Mouse (Mus musculus): ENCODE results near the gene Pif1. TPM values are rescaled to one million over a fixed set of nuclear protein-coding genes. Genes with fewer than 3 reads are reported as not detected.
A peak's percentile ranks its signal among the peaks of the same experiment; 100 is the strongest.

The Pif1 gene
- total RNA-seq, 2 experiments from 2014 or later = not detected

DNA sequence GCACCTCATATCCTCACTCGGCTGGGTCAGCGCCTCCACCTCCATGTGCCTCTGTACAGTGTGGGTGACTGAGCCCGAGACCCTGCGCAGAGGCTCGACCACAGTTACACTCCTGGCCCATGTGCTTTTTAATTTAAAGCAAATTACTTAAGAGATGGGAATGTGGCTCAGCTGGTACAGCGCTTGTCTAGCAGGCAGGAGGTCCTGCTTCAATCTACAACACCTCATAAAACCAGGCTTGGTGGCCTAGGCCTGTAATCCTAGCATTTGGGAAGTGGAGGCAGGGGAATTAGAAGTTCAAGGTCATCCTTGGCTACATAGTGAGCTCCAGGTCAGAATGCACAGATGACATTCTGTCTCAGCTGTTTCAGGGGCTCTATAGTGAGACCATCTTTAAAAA, 28.2 kb upstream of the Pif1 start:
- DNase-seq (ENCODE audit: low spot score in 2 of 2) = no peak

- DNase-seq (ENCODE audit: low spot score in 2 of 2) = peak in 1 of 2 experiments; percentile 34
These were observed 25.9 kb upstream of the Pif1 start for GRCm38 (mm10) chr9:65561016-65561415.

- peak in 1 of 2 experiments; percentile 38 for DNase-seq (ENCODE audit: low spot score in 2 of 2)
These were observed 24.9 kb upstream of the Pif1 start for GRCm38 (mm10) chr9:65562081-65562506.

DNA sequence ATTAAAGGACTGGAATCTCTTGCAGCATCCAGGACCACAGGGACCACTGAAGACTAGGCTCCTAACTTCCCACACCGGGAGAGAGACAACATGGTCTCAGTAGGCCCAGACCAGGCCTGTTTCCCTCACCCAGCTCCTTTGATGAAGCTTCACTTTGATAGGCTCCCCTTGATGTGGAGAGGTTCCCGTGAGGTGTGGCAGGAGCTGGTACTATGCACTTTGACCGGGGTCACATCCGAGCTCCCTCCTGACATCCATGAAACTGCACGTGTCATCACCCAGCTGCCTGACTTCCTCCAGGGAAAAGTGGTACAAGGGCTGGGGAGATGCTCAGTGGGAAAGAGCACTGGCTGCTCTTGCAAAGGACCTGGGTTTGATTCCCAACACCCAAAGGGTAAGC, 23.9 kb upstream of the Pif1 start:
- DNase-seq (ENCODE audit: low spot score in 2 of 2) = no peak

DNA sequence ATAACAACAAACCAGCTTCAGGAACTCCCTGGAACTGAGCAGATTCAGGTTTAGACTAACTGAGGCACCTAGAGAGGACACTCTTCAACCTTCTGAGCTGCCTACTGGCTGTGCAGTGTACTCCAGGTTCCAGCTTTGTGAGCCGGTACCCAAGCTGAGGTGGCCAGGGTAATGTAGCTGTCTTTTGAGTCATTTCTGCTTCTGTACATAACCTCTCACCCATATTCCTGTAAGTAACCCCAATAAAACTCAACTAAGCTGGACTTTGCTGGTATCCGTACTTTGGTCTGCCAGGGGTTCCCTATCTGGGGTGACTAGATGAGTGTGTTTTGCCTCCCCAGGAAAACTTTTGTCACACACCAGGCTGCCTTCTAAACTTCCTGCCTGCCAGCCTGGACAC, 22.3 kb upstream of the Pif1 start:
- DNase-seq (ENCODE audit: low spot score in 2 of 2) = no peak

- DNase-seq (ENCODE audit: low spot score in 2 of 2) = no peak
These were observed 18.2 kb upstream of the Pif1 start for GRCm38 (mm10) chr9:65568787-65569186.

- no peak for DNase-seq (ENCODE audit: low spot score in 2 of 2)
These were observed 17.4 kb upstream of the Pif1 start for GRCm38 (mm10) chr9:65569491-65569971.

GRCm38 (mm10) chr9:65572837-65573236, 14.1 kb upstream of the Pif1 start:
- DNase-seq (ENCODE audit: low spot score in 2 of 2) = no peak

GRCm38 (mm10) chr9:65574513-65575392, 12.2 kb upstream of the Pif1 start:
- DNase-seq (ENCODE audit: low spot score in 2 of 2) = no peak

DNA sequence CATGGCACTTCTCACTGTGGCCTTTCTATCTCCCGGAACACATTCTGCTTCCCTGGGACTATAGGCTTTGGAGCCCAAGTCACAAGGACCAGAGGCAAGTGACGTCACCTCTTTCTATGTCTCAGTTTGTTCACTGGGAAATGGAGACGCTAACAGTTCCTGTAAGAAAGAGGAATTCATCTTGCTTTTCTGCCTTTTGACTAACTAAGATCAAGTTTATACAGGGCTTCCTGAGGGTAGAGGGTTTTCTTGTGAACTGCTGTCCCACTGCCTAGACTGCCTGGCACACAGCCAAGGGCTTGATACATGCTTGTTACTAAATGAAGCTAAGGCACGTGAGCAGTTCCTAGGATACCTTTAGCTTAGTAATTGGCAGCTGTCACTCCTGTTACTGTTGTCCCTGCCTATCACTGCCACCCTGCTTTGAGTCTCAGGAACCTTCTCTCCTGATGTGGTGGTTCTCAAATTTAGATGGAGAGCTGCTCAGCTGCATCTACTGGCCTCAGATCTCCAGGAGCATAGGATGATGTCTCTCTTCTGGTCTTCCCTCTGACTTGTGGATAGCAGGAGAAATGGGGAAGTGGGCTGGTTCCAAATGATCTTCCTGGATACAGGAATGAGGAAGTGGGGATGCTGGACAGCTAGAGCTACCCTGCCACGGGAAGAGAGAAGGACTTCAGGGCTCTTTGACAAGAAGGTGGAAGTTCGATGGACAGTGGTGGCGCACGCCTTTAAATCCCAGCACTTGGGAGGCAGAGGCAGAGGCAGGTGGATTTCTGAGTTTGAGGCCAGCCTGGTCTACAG, 11.4 kb upstream of the Pif1 start:
- peak in 1 of 2 experiments; percentile 50 for DNase-seq (ENCODE audit: low spot score in 2 of 2)

DNA sequence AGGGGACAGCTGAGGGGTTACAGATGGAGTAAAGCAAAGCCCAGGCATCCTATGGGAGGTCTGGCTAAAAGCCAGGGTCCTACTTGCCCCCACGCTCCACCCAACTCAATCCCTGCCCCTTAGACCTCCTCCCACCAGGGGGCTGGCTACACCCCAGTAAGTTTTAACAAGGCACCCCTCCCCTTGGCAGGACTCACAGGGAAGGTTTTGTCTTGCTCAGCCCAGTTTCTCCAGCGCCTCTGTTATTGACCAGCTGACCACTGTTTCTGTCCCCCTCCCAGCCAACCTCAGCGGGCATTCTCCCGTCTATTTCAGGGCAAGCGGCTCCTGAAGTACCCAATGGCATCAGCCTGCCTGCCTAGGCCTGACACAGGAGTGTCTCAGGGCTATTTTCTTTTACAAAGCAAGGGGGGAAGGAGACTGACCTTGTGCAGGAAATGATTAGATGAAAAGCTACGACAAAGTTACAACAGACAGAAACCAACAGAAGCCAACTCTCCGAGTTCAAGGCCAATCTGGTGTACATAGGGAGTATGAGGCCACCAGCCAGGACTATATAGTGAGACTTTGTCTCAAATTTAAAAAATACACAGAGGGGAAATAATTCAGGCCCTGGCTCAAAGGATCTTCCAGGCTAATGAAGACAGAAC, 10.0 kb upstream of the Pif1 start:
- peak in 1 of 2 experiments; percentile 25 for DNase-seq (ENCODE audit: low spot score in 2 of 2)

DNA sequence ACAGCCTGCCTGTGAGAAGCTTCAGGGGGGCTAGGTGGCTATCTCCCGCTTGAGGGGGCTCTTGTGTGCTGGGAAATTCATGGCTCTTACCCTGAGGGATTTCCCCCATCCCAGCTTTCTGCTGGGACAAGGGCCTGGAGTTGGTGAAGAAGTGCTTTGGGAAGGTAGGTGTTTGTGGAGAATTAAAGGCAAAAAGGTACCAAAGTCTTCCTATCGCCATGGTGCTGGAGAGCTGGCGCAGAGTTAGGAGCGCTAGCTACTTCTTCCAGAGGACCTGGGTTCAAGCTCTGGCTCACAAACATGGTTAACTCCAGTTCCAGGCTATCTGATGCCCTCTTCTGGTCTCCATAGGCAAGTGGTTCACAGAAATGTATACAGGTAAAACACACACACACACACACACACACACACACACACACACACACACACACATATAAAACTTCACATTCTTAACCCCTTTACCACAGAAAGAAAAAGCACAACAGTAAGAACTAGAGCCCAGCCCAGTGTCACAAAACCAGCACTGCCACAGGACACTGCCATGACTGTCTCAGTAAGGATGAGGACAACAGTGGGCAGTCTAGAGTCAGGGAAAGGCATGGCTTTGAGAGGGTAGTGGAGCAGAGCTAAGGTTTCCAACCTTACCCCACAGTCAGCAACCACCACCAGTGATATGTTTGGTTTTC, 9.3 kb upstream of the Pif1 start:
- no peak for DNase-seq (ENCODE audit: low spot score in 2 of 2)

GRCm38 (mm10) chr9:65578801-65579249, 8.1 kb upstream of the Pif1 start:
- DNase-seq (ENCODE audit: low spot score in 2 of 2) = peak; percentile 38 to 40

- DNase-seq (ENCODE audit: low spot score in 2 of 2) = peak; percentile 88 to 89
These were observed 7.1 kb upstream of the Pif1 start, which contains the start of gene Plekho2 for GRCm38 (mm10) chr9:65579781-65580371. TSS of gene Plekho2 (minus strand) at chr9:65580040.

DNA sequence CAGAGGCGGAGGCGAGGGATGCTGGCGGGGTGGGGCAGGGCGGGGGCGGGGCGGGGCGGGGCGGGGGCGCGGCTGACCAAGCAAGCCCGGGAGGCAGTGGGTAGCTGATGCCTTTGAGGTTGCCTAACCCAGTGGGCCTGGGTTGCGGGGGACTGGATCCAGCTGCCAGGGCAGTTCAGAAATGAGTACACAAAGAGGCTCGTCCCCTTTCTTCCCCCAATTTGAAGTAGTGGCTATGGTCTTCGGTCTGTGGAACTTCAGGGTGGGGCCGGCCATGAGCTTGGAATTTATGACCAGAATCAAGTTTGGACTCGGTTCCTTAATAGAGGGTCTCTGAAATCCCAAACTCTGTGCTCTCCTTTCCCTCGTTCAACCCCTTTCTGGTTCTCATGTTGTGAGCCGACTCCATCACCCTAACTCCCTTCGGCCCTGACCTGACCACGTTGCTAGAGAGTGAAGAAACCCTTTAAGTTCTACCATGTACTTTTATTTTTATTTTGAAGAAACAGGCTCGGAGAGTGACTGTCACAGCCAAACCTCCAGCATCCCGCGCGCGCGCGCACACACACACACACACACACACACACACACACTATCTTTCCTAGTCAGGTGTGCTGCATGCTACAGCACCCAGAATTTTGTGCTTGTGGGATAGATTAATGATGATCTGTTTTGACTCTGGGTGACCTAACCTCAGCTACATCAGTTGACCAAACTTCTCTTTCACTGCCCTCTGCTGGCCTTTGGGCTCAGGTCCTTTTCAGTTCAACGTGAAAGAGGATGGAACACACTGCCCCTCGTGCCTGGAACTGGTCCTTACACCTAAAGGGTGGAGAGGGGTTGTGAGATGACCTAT, 6.3 kb upstream of the Pif1 start:
- peak; percentile 71 to 76 for DNase-seq (ENCODE audit: low spot score in 2 of 2)

- DNase-seq (ENCODE audit: low spot score in 2 of 2) = no peak
These were observed 3.9 kb upstream of the Pif1 start for GRCm38 (mm10) chr9:65583045-65583444.

GRCm38 (mm10) chr9:65587270-65587572, 261 bp downstream of the Pif1 start:
- no peak for DNase-seq (ENCODE audit: low spot score in 2 of 2)

GRCm38 (mm10) chr9:65587573-65588358, 806 bp downstream of the Pif1 start:
- DNase-seq (ENCODE audit: low spot score in 2 of 2) = peak in 1 of 2 experiments; percentile 35

GRCm38 (mm10) chr9:65589091-65589490, 2.1 kb downstream of the Pif1 start:
- no peak for DNase-seq (ENCODE audit: low spot score in 2 of 2)

All from adrenal gland, adult 18-20 months (tissue).